Mouse (Mus musculus) midbrain, postnatal 0 days (tissue): ENCODE measurements around the gene Cpne4. TPM values are rescaled to one million over a fixed set of nuclear protein-coding genes. Genes with fewer than 3 reads are reported as not detected.

ENCODE experiments used
- ATAC-seq: fragments of 200-750 bp; cut with Nextera tagmentation; 2 replicates; pipeline ENCODE4 v1.8.0; 2017; ENCODE audit warnings: moderate number of reproducible peaks, mild to moderate bottlenecking, moderate TSS enrichment, moderate library complexity; ENCODE audit not compliant: low FRiP score
- DNase-seq: peaks from one replicate; pipeline ENCODE4 v3.0.0-alpha.2; 2015; ENCODE audit warnings: low spot score
- H3K27ac ChIP-seq: fragments of 300-500 bp; sonication (generic); 2 replicates; pipeline ENCODE4 v1.5.1; 2014; ENCODE audit warnings: low read depth, mild to moderate bottlenecking, low read length, mixed read lengths
- H3K27me3 ChIP-seq: fragments of 300-500 bp; sonication (generic); 2 replicates; pipeline ENCODE4 v1.6.1; 2014; ENCODE audit warnings: low read length, control low read depth, mixed read lengths; ENCODE audit not compliant: insufficient read depth
- H3K36me3 ChIP-seq: fragments of 300-500 bp; sonication (generic); 2 replicates; pipeline ENCODE4 v1.6.1; 2014; ENCODE audit warnings: low read length, control low read depth, mixed read lengths; ENCODE audit not compliant: insufficient read depth
- H3K4me1 ChIP-seq: fragments of 300-500 bp; sonication (generic); 2 replicates; pipeline ENCODE4 v1.6.1; 2014; ENCODE audit warnings: mild to moderate bottlenecking, control low read depth, antibody characterized with exemption, low read length, mixed read lengths; ENCODE audit not compliant: insufficient read depth
- H3K4me2 ChIP-seq: fragments of 300-500 bp; sonication (generic); 2 replicates; pipeline ENCODE4 v1.6.1; 2014; ENCODE audit warnings: low read depth, mild to moderate bottlenecking, low read length, mixed read lengths; ENCODE audit not compliant: poor library complexity, severe bottlenecking
- H3K4me3 ChIP-seq: fragments of 300-500 bp; sonication (generic); 2 replicates; pipeline ENCODE4 v1.5.1; 2014; ENCODE audit warnings: low read depth, mild to moderate bottlenecking, low read length, moderate library complexity
- H3K9ac ChIP-seq: fragments of 300-500 bp; sonication (generic); replicated peaks from 2 replicates; pipeline ENCODE4 v1.6.1; 2014; ENCODE audit warnings: mild to moderate bottlenecking, low read length, moderate library complexity, mixed read lengths; ENCODE audit not compliant: poor library complexity, severe bottlenecking
- H3K9me3 ChIP-seq: fragments of 300-500 bp; sonication (generic); 2 replicates; pipeline ENCODE4 v1.6.1; 2016; ENCODE audit warnings: low read length, control low read depth
- CTCF ChIP-seq: IDR thresholded peaks from 2 replicates; pipeline ENCODE4 v1.5.1; 2016; ENCODE audit warnings: antibody characterized with exemption, mild to moderate bottlenecking
- WGBS: fragments of 180-500 bp; shearing (Covaris S2); extraction: QIAGEN DNeasy Blood & Tissue Kit; methylation state at CpG from one replicate; pipeline ENCODE4 v1.1.7; 2014; 5-methylcytosine and 5-hydroxymethylcytosine counted together
- polyA plus RNA-seq: library from polyadenylated mRNA; unstranded; fragments of >200 nt; fragmentation: Nextera tagmentation; extraction: Ambion mirVana; gene quantifications from 2 replicates; pipeline ENCODE4 v1.2.1, GENCODE M21; 2015
- total RNA-seq: library from RNA; depleted of rRNA; stranded (reverse); fragments of >200 nt; gene quantifications from 2 replicates; pipeline ENCODE4 v1.2.3, GENCODE M21; 2014

The Cpne4 gene
- total and polyA plus RNA-seq, 2 experiments from 2014 or later: 25.5 to 38.3 TPM

DNA sequence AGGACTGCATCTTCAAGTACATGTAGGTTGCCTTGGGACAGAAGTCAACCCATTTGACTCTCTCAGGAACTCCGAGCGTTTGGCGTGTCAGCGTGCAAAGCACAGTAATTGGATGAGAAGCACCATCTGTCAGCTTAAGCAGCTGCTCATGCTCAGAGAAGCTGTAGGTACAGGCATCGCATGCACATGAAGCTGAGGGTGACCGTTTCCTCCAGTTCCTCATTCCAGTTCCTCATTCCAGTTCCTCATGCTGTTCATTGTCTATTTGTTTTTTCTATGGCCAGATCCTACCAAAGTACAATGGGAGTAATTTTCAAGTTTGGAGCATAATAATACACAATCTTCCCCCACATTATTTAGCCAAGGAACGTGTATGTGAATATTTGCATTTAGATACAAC is 425.7 kb downstream of the Cpne4 start:
- no peaks in the 10 kb centered on the region for H3K36me3 ChIP-seq
- no peak for TF ChIP-seq CTCF
- ATAC-seq (no peak), DNase-seq (peak; percentile 32)
- H3K4me3 ChIP-seq: no peak overlapping the region
- H3K4me1 ChIP-seq: no peaks in the 10 kb centered on the region
- no peak overlapping the region for H3K27ac ChIP-seq
- no peaks in the 10 kb centered on the region for H3K27me3 ChIP-seq
- H3K9ac ChIP-seq: no peak overlapping the region
- 77% methylated on average over 7 of the region's 7 CpGs for WGBS
- H3K9me3 ChIP-seq: no peaks in the 10 kb centered on the region
- no peak overlapping the region for H3K4me2 ChIP-seq

DNA sequence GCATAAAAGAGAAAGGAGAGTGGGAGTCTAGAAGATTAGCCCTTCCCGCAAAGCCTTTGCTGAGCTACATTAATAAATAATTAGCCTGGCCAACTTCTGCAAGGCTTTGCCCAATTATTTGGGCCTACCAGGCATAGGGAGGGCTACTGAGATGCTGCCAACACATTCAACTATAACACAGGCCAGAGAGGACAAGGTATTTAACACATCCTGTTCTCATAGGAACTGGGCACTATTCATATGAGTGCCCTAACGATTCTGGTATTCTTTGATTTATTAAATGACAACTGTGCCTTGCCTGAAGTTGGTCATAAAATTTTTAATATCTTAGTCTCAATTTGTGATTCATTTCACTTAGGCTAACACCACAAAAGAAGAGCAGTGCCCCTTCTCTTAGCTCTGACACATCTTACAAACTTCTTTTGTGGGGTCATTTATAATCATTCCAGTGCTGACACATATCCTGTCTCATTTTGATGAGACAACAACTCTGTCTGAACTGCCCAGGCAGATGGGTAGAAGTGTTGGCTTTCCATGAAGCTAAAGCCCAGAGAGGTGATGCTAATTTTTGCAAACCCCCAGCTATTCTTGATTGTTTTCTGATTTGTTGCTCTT is 435.0 kb downstream of the Cpne4 start:
- no peaks in the 10 kb centered on the region for H3K9me3 ChIP-seq
- no peaks in the 10 kb centered on the region for H3K4me1 ChIP-seq

GRCm38 (mm10) chr9:104998225-104998624 is 451.1 kb downstream of the Cpne4 start:
- DNase-seq: no peak
- H3K4me1 ChIP-seq: no peaks in the 10 kb centered on the region
- no peaks in the 10 kb centered on the region for H3K9me3 ChIP-seq
- WGBS: 73% methylated on average over 1 of the region's 1 CpGs
- H3K4me3 ChIP-seq: no peak overlapping the region
- H3K9ac ChIP-seq: no peak overlapping the region
- ATAC-seq: no peak
- TF ChIP-seq CTCF: no peak
- no peaks in the 10 kb centered on the region for H3K36me3 ChIP-seq
- no peak overlapping the region for H3K4me2 ChIP-seq
- H3K27me3 ChIP-seq: no peaks in the 10 kb centered on the region
- H3K27ac ChIP-seq: no peak overlapping the region

More for the DNA sequence above, 435.0 kb downstream of the Cpne4 start:
- Histone ChIP-seq H3K27ac (no peak overlapping the region), H3K27me3 (no peaks in the 10 kb centered on the region), H3K4me3 (no peak overlapping the region), H3K36me3 (no peaks in the 10 kb centered on the region), H3K4me2 (no peak overlapping the region), H3K9ac (no peak overlapping the region)
- no peak for TF ChIP-seq CTCF
- no peak for DNase-seq
- ATAC-seq: no peak
- 85% methylated on average over 2 of the region's 2 CpGs for WGBS

GRCm38 (mm10) chr9:105010721-105011120 is 463.6 kb downstream of the Cpne4 start:
- no peaks in the 10 kb centered on the region for H3K9me3 ChIP-seq
- ATAC-seq (no peak), DNase-seq (no peak)
- H3K27me3 ChIP-seq: no peaks in the 10 kb centered on the region
- WGBS: 11% methylated on average over 2 of the region's 2 CpGs
- no peak overlapping the region for H3K9ac ChIP-seq
- H3K4me1 ChIP-seq: no peaks in the 10 kb centered on the region
- H3K4me2 ChIP-seq: no peak overlapping the region
- no peaks in the 10 kb centered on the region for H3K36me3 ChIP-seq
- H3K4me3 ChIP-seq: no peak overlapping the region
- no peak for TF ChIP-seq CTCF
- H3K27ac ChIP-seq: no peak overlapping the region

DNA sequence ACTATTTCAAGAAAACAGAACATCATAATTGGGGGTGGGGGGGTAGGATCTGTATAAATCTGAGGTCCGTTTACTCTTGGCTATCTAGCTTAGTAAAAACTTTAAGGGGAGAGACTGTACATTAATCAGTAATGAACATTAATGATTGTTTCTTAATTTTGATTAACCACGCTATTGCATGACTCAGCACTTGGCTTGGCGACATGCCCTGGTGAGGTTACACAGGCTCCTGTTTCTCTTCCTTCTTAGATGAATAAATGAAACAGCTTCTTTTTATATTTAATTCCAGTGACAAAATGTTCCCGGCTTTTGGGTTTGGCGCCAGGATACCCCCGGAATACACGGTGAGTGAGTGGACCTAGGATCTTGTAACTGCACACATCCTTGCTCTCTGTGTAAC is 471.1 kb downstream of the Cpne4 start:
- Histone ChIP-seq H3K4me1 (no peaks in the 10 kb centered on the region), H3K9ac (no peak overlapping the region), H3K4me2 (no peak overlapping the region), H3K27me3 (no peaks in the 10 kb centered on the region), H3K27ac (no peak overlapping the region), H3K9me3 (no peaks in the 10 kb centered on the region), H3K4me3 (no peak overlapping the region), H3K36me3 (no peaks in the 10 kb centered on the region)
- no peak for TF ChIP-seq CTCF
- ATAC-seq (no peak), DNase-seq (no peak)
- 91% methylated on average over 7 of the region's 7 CpGs for WGBS

DNA sequence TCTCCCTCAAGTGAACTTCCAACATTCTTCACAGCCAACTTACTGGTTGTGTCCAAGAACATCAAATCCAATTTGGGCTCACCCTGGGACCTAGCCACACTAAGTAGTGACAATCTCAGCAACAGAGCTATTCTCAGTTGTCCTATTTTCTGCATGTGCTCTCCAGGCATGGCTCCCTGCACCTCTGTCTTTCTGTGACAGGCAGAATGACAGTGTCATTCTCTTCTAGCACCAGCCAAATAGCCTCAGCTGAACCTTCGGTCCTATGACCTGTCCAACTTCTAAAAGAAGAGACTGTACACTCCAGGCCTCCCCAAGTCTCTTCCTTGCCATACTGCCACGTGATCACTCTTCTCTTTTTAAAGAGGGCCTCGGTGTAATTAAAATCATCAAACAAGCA is 481.2 kb downstream of the Cpne4 start:
- no peak for ATAC-seq
- TF ChIP-seq CTCF: no peak
- WGBS: 70% methylated on average over 3 of the region's 3 CpGs

More for the DNA sequence above, 481.2 kb downstream of the Cpne4 start:
- Histone ChIP-seq H3K9me3 (no peaks in the 10 kb centered on the region), H3K36me3 (no peaks in the 10 kb centered on the region), H3K4me1 (no peaks in the 10 kb centered on the region), H3K9ac (no peak overlapping the region), H3K27ac (no peak overlapping the region), H3K4me2 (no peak overlapping the region), H3K4me3 (no peak overlapping the region), H3K27me3 (no peaks in the 10 kb centered on the region)
- no peak for DNase-seq
